Mouse (Mus musculus) liver, adult 2 months (tissue): ENCODE measurements around the gene Slc5a6. TPM values are rescaled to one million over a fixed set of nuclear protein-coding genes. Genes with fewer than 3 reads are reported as not detected.

Experiments used
- DNase-seq: peaks from one replicate; pipeline ENCODE4 v3.0.0-alpha.2; 2011; ENCODE audit warnings: low read depth, low spot score; ENCODE audit errors: extremely low read depth
- H3K27ac ChIP-seq: fragments of 200-500 bp; replicated peaks from 2 replicates; pipeline ENCODE4 v1.5.1; 2012; ENCODE audit warnings: low read depth, mild to moderate bottlenecking, control low read depth, inconsistent platforms, low read length; ENCODE audit not compliant: insufficient read depth
- H3K27me3 ChIP-seq: fragments of 200-500 bp; 2 replicates; pipeline ENCODE4 v1.6.1; 2012; ENCODE audit warnings: mild to moderate bottlenecking, moderate library complexity, low read length, inconsistent platforms; ENCODE audit not compliant: control insufficient read depth, insufficient read depth
- H3K36me3 ChIP-seq: fragments of 200-500 bp; 2 replicates; pipeline ENCODE4 v1.6.1; 2012; ENCODE audit warnings: low read length, inconsistent platforms; ENCODE audit not compliant: control insufficient read depth, insufficient read depth
- H3K4me1 ChIP-seq: fragments of 200-500 bp; 2 replicates; pipeline ENCODE4 v1.6.1; 2011; ENCODE audit warnings: low read length; ENCODE audit not compliant: control insufficient read depth, insufficient read depth
- H3K4me3 ChIP-seq: fragments of 200-500 bp; 2 replicates; pipeline ENCODE4 v1.5.1; 2011; ENCODE audit warnings: low read depth, mild to moderate bottlenecking, control low read depth, low read length, moderate library complexity; ENCODE audit not compliant: insufficient read depth
- H3K79me2 ChIP-seq: fragments of 200-500 bp; 2 replicates; pipeline ENCODE4 v1.6.1; 2012; ENCODE audit warnings: inconsistent platforms, mild to moderate bottlenecking, low read length, moderate library complexity; ENCODE audit not compliant: control insufficient read depth, insufficient read depth
- H3K9ac ChIP-seq: fragments of 200-500 bp; 2 replicates; pipeline ENCODE4 v1.6.1; 2012; ENCODE audit warnings: low read depth, mild to moderate bottlenecking, control low read depth, inconsistent platforms, low read length
- CTCF ChIP-seq: fragments of 200-500 bp; IDR thresholded peaks from 2 replicates; pipeline ENCODE4 v1.5.1; 2011; ENCODE audit warnings: low read depth, low read length, control low read depth
- POLR2A ChIP-seq: fragments of 200-500 bp; IDR thresholded peaks from 2 replicates; pipeline ENCODE4 v1.6.1; 2011; ENCODE audit warnings: low read length, control low read depth; ENCODE audit not compliant: insufficient read depth; ENCODE audit errors: extremely low read depth
- WGBS: fragments of 180-500 bp; shearing (Covaris S2); methylation state at CpG from one replicate; pipeline ENCODE4 v1.1.7; 2018; 5-methylcytosine and 5-hydroxymethylcytosine counted together
- polyA plus RNA-seq: library from polyadenylated mRNA; depleted of rRNA; stranded (reverse); fragments of >200 nt; gene quantifications from 2 replicates; pipeline ENCODE4 v1.2.3, GENCODE M21; 2012
- total RNA-seq: library from RNA; depleted of rRNA; stranded (reverse); fragments of >200 nt; gene quantifications from 2 replicates; pipeline ENCODE4 v1.2.3, GENCODE M21; 2014

Gene Slc5a6
- total and polyA plus RNA-seq, 2 experiments = 6.7 to 16.2 TPM

DNA sequence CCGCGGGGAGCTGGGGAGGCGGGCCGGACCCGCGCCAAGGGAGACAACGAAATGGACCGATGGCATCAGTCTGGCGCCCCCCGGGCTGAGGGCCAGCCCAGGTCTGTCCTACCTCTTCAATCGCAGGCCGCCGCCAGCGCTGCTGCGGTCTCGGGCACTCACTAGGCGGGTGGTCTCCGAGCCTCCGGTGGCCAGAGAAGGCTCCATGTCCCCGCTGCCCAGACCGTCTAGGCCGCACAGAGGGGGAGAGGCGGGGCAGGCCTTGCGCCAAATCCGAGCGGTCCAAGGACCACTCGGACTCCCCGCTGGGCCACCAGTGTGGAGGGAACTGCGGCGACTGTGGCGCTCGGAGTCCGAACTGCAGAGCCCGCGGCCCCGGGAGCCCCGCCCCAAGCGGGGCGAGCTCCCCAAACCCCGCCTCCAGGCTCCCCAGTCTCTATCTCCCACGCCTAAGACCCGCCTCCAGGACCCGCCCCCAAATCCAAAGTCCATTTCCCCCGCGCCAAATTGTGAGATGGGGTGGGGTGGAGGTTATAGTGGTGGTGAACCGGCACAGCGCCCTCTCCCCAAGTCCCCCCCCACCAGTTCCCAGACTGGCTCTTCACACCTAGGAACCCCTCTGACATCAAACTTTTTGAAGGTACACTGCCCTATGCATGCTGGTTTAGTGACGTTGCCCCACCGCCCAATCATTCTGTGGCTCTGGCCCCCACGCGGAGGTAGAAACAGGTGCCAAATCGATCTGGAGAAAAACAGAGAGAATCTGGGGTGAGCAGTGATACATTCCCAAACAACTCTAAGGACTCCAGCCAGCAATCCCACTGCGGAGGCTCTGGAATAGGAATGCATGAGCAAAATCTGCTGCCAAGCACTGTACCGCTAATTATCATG, 44.7 kb upstream of the Slc5a6 start:
- peak; percentile 70 for DNase-seq
- WGBS = 2% methylated on average over 53 of the region's 54 CpGs
- peak overlapping the region; percentile 59 for H3K4me3 ChIP-seq
- H3K4me1 ChIP-seq = peaks cover 10% of the 10 kb centered on the region
- H3K27ac ChIP-seq = peak overlapping the region; percentile 45; the same call in 1 of the 2 replicates
- H3K27me3 ChIP-seq = peaks cover 11% of the 10 kb centered on the region
- no peaks in the 10 kb centered on the region for H3K79me2 ChIP-seq
- peak overlapping the region; percentile 56; the same call in 1 of the 2 replicates for H3K9ac ChIP-seq
- no peaks in the 10 kb centered on the region for H3K36me3 ChIP-seq
- TF ChIP-seq CTCF = no peak
- no peak for TF ChIP-seq POLR2A

DNA sequence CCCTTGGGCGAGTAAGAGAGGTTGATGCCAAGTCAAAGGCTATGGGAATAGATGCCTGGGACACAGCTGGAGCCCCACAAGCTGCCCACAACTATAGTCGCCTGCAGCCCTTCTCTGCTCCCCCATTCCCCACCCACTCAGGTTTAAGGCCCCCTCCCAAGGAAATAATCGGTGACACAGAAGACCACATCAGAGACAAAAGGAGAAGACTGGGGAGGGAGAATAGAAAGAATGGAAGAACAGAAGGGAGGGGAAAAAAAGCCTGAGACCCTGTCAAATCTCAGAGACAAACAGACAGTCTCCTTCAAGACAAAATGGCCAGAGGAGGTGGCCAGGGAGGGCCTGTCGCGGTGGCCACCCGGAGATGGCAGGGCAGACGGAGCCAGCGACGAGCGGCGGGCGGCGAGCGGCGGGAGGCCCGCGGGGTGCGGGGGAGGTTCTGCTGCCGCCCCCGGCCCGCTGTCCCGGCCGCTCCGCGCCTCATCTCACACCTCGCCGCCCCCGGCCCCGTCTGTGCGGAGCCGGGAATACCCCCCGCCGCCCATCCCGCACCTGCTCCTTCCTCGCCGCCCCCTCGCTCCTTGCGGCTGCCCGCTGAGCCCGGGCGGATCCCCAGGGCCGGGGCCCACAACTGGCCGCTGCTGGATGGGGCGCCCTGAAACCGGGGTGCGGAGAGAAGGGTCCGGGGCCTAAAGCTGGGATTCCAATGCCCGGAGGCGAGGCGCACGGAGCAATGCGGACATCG, 43.7 kb upstream of the Slc5a6 start:
- Histone ChIP-seq H3K4me3 (peak overlapping the region; percentile 59; the same call in 1 of the 2 replicates), H3K9ac (peak overlapping the region; percentile 59), H3K27me3 (peaks cover 11% of the 10 kb centered on the region), H3K27ac (no peak overlapping the region), H3K4me1 (peaks cover 10% of the 10 kb centered on the region), H3K79me2 (no peaks in the 10 kb centered on the region), H3K36me3 (no peaks in the 10 kb centered on the region)
- WGBS = 15% methylated on average over 36 of the region's 53 CpGs
- TF ChIP-seq CTCF = no peak
- no peak for TF ChIP-seq POLR2A
- no peak for DNase-seq

DNA sequence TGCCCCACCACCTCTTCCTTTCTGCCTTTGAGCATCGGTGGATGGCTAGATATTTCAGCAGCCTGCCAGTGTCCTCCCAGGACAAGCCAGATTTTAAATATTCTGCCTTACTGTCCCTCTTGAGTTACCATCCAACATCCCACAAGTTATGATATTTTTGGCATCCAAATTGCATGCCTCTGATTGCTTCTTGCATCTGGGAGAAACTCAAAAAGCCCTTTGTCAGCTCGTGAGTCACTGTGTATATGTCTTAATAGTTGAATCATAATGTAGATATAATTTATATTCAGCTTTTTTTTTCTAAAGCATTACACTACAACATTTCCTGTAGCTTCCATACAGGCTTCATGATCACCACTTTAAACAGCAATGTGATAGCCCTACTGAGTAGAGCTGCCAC, 38.4 kb upstream of the Slc5a6 start:
- Histone ChIP-seq H3K4me3 (no peak overlapping the region), H3K9ac (no peak overlapping the region), H3K36me3 (no peaks in the 10 kb centered on the region), H3K27me3 (peaks cover 2% of the 10 kb centered on the region; the same call in 1 of the 2 replicates), H3K4me1 (no peaks in the 10 kb centered on the region), H3K79me2 (no peaks in the 10 kb centered on the region), H3K27ac (no peak overlapping the region)
- DNase-seq = no peak
- 80% methylated on average over 2 of the region's 2 CpGs for WGBS
- TF ChIP-seq POLR2A (no peak), CTCF (no peak)

DNA sequence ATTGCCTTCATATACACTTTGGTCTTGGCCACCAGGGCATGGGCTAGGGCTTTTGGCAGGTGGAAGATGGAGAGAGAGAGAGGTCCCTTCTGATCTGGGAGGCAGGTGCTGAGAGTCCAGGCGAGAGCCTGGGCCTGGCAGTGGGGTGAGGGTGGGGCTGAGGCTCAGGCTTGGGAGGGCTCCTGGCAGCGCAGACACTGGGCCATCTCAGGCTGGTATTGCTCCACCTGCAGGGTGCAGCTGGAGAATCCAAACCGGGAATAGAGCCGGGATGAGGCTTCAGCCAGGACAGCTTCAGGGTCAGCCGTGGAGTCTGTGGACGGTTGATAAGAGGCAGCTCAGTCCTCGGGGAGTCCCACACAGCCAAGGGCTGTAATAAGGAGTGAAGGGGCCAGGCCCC, 37.9 kb upstream of the Slc5a6 start:
- H3K9ac ChIP-seq = no peak overlapping the region
- no peak overlapping the region for H3K27ac ChIP-seq
- H3K4me3 ChIP-seq = no peak overlapping the region
- WGBS = 59% methylated on average over 7 of the region's 7 CpGs
- no peaks in the 10 kb centered on the region for H3K36me3 ChIP-seq
- DNase-seq = no peak
- H3K4me1 ChIP-seq = no peaks in the 10 kb centered on the region
- no peaks in the 10 kb centered on the region; the same call in 1 of the 2 replicates for H3K27me3 ChIP-seq
- H3K79me2 ChIP-seq = no peaks in the 10 kb centered on the region
- no peak for TF ChIP-seq POLR2A
- no peak for TF ChIP-seq CTCF

DNA sequence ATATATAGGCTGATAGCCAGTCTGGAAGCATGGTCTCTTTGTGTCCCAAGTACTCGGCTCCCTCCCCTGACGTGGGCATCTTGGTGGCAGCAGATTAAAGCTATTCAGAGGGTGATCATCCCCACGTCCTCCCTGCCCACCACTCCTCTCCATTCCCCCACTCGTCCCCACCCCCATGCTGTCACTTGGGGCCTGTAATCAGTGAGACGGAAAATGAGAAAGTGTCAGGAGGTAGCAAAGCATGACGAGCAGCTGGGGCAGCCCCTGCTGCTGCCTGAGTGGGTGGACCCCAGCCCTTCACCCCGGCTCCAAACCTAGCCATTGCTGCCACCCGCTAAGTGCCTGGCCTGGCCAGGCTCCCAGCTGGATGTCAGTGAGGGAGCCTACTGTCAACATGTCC, 35.2 kb upstream of the Slc5a6 start:
- no peak for DNase-seq
- H3K9ac ChIP-seq = no peak overlapping the region
- WGBS = 67% methylated on average over 8 of the region's 8 CpGs
- TF ChIP-seq CTCF (no peak), POLR2A (no peak)
- no peaks in the 10 kb centered on the region; the same call in 1 of the 2 replicates for H3K27me3 ChIP-seq
- H3K4me3 ChIP-seq = no peak overlapping the region
- no peaks in the 10 kb centered on the region for H3K36me3 ChIP-seq
- no peaks in the 10 kb centered on the region for H3K79me2 ChIP-seq
- no peaks in the 10 kb centered on the region for H3K4me1 ChIP-seq
- H3K27ac ChIP-seq = no peak overlapping the region
